Mouse (Mus musculus): ENCODE data around the gene Fam234a. TPM values are rescaled to one million over a fixed set of nuclear protein-coding genes. Genes with fewer than 3 reads are reported as not detected.

Fam234a gene
- total and polyA plus RNA-seq, 3 experiments: 3.6 to 13.3 (median 8.3) TPM

DNA sequence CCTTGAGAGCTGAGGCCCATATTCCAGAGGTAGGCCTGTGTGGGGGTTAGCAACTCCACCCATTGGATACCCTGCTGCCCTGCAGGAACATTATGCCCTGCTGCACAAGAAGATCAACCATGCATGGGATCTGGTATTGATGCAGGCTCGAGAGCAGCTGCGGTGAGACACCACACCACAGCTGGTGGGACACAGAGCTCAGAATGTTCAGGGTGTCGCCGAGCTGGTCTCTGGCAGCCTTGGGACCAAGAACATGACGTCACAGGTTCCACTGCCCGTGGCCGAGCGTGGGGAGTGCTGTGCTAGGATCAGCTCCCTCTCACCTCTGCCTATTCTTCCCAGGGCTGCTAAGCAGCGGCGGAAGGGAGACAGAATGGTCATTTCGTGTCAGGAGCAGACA, 39.3 kb downstream of the Fam234a start:
- no peak for TF ChIP-seq PAX5 (IDR thresholded peaks at IDR 0.05; ENCODE audit: low read length)
- TF ChIP-seq MEF2A (IDR thresholded peaks at IDR 0.05; ENCODE audit: borderline replicate concordance, low read depth, low read length): no peak
- TF ChIP-seq ELF1 (IDR thresholded peaks at IDR 0.05; ENCODE audit: low read depth, low read length): no peak
- no peak for TF ChIP-seq EP300 (IDR thresholded peaks at IDR 0.05; ENCODE audit: low read length)
- no peak for TF ChIP-seq SIN3A (IDR thresholded peaks at IDR 0.05; ENCODE audit: low read length)
- no peak for TF ChIP-seq MAFK (IDR thresholded peaks at IDR 0.05; ENCODE audit: insufficient replicate concordance, low read length)
- TF ChIP-seq E2F4 (IDR thresholded peaks at IDR 0.05; ENCODE audit: insufficient replicate concordance, low read depth, low read length): no peak
- DNase-seq (ENCODE audit: extremely low read depth): no peak
- H3K27ac ChIP-seq (ENCODE audit: insufficient read depth, low read depth): no peak overlapping the region
- no peaks in the 10 kb centered on the region for H3K9me3 ChIP-seq (replicated peaks; ENCODE audit: low read length)
- H3K4me1 ChIP-seq (ENCODE audit: control insufficient read depth in 1 of 2, insufficient read depth in 2 of 2): peaks cover 5 to 10% of the 10 kb centered on the region in 2 experiments; a peak in 3 of 4 replicates
- dilution Hi-C loops (cut with MboI; ENCODE audit: extremely low pct_ligation_motif_present, extremely low pct_unique_long_range_greater_than_20kb, low sequenced_read_pairs): no loop called here
- in situ Hi-C loops (cut with MboI; ENCODE audit: low pct_ligation_motif_present, low pct_unique_long_range_greater_than_20kb, low sequenced_read_pairs): no loop called here
- H3K4me3 ChIP-seq (replicated peaks in 1 of 3; ENCODE audit: low read depth in 2 of 3, low read length in 2 of 3, poor library complexity in 1 of 3): no peak overlapping the region
- H3K79me2 ChIP-seq (replicated peaks; ENCODE audit: control insufficient read depth, extremely low read depth, insufficient read depth, poor library complexity, severe bottlenecking): no peaks in the 10 kb centered on the region
- H3K36me3 ChIP-seq (replicated peaks in 1 of 2; ENCODE audit: control insufficient read depth in 1 of 2, insufficient read depth in 1 of 2, low read length in 1 of 2): no peaks in the 10 kb centered on the region
- H3K4me2 ChIP-seq (ENCODE audit: insufficient read depth, low read depth, poor library complexity, severe bottlenecking): no peak overlapping the region
- H3K27me3 ChIP-seq (replicated peaks): peaks cover 66% of the 10 kb centered on the region
- H3K9ac ChIP-seq (ENCODE audit: insufficient read depth, low read depth): no peak overlapping the region

DNA sequence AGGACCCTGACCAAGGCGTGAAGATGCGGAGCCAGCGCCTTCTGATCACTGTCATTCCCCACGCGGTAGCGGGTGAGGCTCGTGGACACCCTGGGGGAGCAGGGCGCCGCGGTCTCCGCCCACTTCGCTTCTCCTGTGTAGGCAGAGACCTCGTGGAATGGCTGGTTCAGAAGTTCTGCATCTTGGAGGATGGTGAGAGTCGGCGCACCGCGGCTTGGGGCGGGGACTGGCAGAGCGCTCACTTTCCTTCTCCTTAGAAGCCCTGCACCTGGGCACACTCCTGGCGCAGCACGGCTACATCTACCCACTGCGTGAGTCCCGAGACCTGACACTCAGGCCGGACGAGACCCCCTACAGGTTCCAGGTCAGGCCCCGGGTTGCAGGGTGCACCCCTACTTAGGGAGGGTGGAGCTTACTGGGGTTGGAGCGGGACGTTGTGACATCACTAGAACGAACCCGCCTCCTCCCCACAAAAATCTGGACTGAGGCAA, 40.7 kb downstream of the Fam234a start:
- dilution Hi-C loops (cut with MboI; ENCODE audit: extremely low pct_ligation_motif_present, extremely low pct_unique_long_range_greater_than_20kb, low sequenced_read_pairs) (no loop called here), in situ Hi-C loops (cut with MboI; ENCODE audit: low pct_ligation_motif_present, low pct_unique_long_range_greater_than_20kb, low sequenced_read_pairs) (no loop called here)
- Histone ChIP-seq H3K9me3 (replicated peaks; ENCODE audit: low read length) (no peaks in the 10 kb centered on the region), H3K36me3 (replicated peaks in 1 of 2; ENCODE audit: control insufficient read depth in 1 of 2, insufficient read depth in 1 of 2, low read length in 1 of 2) (peaks cover 0 to 8% of the 10 kb centered on the region in 2 experiments), H3K4me1 (ENCODE audit: control insufficient read depth in 1 of 2, insufficient read depth in 2 of 2) (peaks cover 5 to 10% of the 10 kb centered on the region in 2 experiments; a peak in 3 of 4 replicates), H3K79me2 (replicated peaks; ENCODE audit: control insufficient read depth, extremely low read depth, insufficient read depth, poor library complexity, severe bottlenecking) (no peaks in the 10 kb centered on the region), H3K27me3 (replicated peaks) (peaks cover 66% of the 10 kb centered on the region), H3K27ac (ENCODE audit: insufficient read depth, low read depth) (no peak overlapping the region), H3K4me2 (ENCODE audit: insufficient read depth, low read depth, poor library complexity, severe bottlenecking) (peak overlapping the region; percentile 88), H3K4me3 (replicated peaks in 1 of 3; ENCODE audit: low read depth in 2 of 3, low read length in 2 of 3, poor library complexity in 1 of 3) (peak overlapping the region; percentile 5 to 50 (median 37)), H3K9ac (ENCODE audit: insufficient read depth, low read depth) (no peak overlapping the region)
- no peak for TF ChIP-seq MEF2A (IDR thresholded peaks at IDR 0.05; ENCODE audit: borderline replicate concordance, low read depth, low read length)
- no peak for TF ChIP-seq MAFK (IDR thresholded peaks at IDR 0.05; ENCODE audit: insufficient replicate concordance, low read length)
- no peak for TF ChIP-seq HCFC1 (IDR thresholded peaks at IDR 0.05; ENCODE audit: low read depth, low read length)
- TF ChIP-seq CHD1 (IDR thresholded peaks at IDR 0.05; ENCODE audit: low read depth, low read length): no peak
- TF ChIP-seq SIN3A (IDR thresholded peaks at IDR 0.05; ENCODE audit: low read length): no peak
- no peak for TF ChIP-seq ZC3H11A (IDR thresholded peaks at IDR 0.05; ENCODE audit: low read depth, low read length)
- no peak for TF ChIP-seq POLR2AphosphoS2 (IDR thresholded peaks at IDR 0.05; ENCODE audit: low read depth, low read length)
- TF ChIP-seq USF2 (conservative IDR thresholded peaks at IDR 0.05; ENCODE audit: low read depth, low read length): no peak
- DNase-seq (ENCODE audit: extremely low read depth): no peak

DNA sequence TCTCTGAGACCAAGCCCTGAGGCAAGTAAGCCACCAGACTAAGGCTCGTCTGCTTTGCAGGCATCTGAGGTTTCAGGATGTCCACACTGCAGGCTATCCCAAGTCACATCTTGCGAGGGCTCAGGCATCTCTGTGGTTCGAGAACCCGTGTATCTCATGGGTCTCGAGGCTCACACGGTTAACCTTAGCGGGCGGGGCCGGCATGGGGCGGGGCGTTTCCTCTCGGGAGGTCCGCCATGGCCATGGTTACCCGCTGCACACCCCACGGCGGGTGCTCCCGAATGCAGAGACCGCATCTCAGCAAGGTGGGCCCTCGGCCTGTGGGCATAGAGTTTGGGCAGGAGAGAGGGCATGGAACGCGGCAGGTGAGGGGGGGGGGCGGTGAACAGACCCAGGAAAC, 41.3 kb downstream of the Fam234a start, which contains the start of gene Rgs11:
Gene Rgs11 (plus strand): TSS at position 215 of the 400 bp plus-strand sequence.
- Histone ChIP-seq H3K9ac (ENCODE audit: insufficient read depth, low read depth) (no peak within 1 kb of the TSS), H3K27ac (ENCODE audit: insufficient read depth, low read depth) (no peak within 1 kb of the TSS), H3K4me3 (replicated peaks in 1 of 3; ENCODE audit: low read depth in 2 of 3, low read length in 2 of 3, poor library complexity in 1 of 3) (peak within 1 kb of the TSS; percentile 5 to 50 (median 37)), H3K36me3 (replicated peaks in 1 of 2; ENCODE audit: control insufficient read depth in 1 of 2, insufficient read depth in 1 of 2, low read length in 1 of 2) (peaks cover 4 to 14% of the 10 kb centered on the region in 2 experiments), H3K4me1 (ENCODE audit: control insufficient read depth in 1 of 2, insufficient read depth in 2 of 2) (peaks cover 5 to 10% of the 10 kb centered on the region in 2 experiments; a peak in 3 of 4 replicates), H3K9me3 (replicated peaks; ENCODE audit: low read length) (no peaks in the 10 kb centered on the region), H3K27me3 (replicated peaks) (peaks cover 62% of the 10 kb centered on the region), H3K79me2 (replicated peaks; ENCODE audit: control insufficient read depth, extremely low read depth, insufficient read depth, poor library complexity, severe bottlenecking) (no peaks in the 10 kb centered on the region), H3K4me2 (ENCODE audit: insufficient read depth, low read depth, poor library complexity, severe bottlenecking) (peak within 1 kb of the TSS; percentile 88)
- no peak for DNase-seq (ENCODE audit: extremely low read depth)
- dilution Hi-C loops (cut with MboI; ENCODE audit: extremely low pct_ligation_motif_present, extremely low pct_unique_long_range_greater_than_20kb, low sequenced_read_pairs) (no loop called here), in situ Hi-C loops (cut with MboI; ENCODE audit: low pct_ligation_motif_present, low pct_unique_long_range_greater_than_20kb, low sequenced_read_pairs) (no loop called here)
- 0 out of 2 replicates have a peak, but pooled peaks have one; percentile 17 for TF ChIP-seq MAZ (IDR thresholded peaks at IDR 0.05; ENCODE audit: low read depth, low read length)
- no peak for TF ChIP-seq USF2 (conservative IDR thresholded peaks at IDR 0.05; ENCODE audit: low read depth, low read length)

Measured in CH12.LX (cell line).